Mouse (Mus musculus) hematopoietic stem cell, adult 5-6 weeks (primary cell): ENCODE results near the gene Fam174b. TPM values are rescaled to one million over a fixed set of nuclear protein-coding genes. Genes with fewer than 3 reads are reported as not detected.

Source experiments
- ATAC-seq, 2 experiments: fragments of 125-278 bp in 1 of 2; replicated peaks in 1 of 2; 2 replicates each; pipeline ENCODE4 v1.8.0; 2016 to 2017; ENCODE audit warnings: inconsistent platforms in 2 of 2, mild to moderate bottlenecking in 2 of 2, moderate number of reproducible peaks in 2 of 2, low read depth in 1 of 2, moderate TSS enrichment in 1 of 2; ENCODE audit not compliant: low FRiP score in 2 of 2, poor library complexity in 2 of 2, severe bottlenecking in 2 of 2, insufficient read depth in 1 of 2, low TSS enrichment in 1 of 2
- total RNA-seq: library from RNA; stranded (forward); fragments of 172-1452, 232-1000 nt; gene quantifications from 2 replicates; pipeline ENCODE4 v1.2.3, GENCODE M21; 2017

Gene Fam174b
- total RNA-seq, result 6.1 and 7.7 TPM in 2 replicates

DNA sequence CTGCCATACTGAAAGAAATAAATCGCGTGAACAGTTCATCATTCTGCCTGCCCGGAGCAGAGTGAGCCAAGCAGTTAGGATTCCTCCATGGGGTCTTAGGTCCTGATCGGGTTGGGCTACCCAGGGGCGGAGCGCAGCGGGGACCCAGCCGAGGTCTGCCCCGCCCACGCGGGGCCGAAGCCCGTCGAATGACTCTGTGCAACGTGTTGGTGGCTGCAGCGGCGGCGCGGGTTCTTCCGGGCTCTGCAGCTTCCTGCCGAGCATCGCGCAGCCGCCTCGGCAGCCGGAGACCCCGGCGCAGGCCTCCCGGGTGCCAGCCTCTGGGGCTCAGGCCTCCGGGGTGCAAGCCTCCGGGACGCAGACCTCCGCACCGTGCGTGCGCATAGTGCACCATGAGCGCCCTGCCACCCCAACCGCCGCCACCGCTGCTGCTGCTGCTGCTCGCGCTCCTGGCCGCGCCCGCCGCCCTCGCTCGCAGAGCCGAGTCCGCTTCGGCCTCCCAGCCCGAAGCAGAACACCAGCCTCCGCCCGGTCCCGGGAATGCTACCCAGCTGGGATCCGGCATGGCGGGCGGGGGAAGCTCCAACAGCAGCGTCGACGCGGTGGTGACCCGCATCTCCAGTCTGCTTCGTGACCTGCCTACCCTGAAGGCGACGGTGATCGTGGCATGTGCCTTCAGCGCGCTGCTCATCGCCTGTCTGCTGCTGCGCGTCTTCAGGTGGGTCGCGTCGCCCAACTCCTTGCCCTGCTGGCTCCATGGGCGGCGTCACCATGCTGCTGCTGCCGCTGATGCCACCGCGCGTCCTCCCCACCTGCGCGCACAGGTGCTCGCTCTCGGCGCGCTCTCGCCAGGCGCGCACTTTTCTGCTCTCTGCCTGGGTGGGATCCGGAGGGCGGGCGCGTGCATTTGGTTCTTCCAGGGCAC is at the start of gene Fam174b:
TSS of gene Fam174b (plus strand) at position 192 of the 925 bp plus-strand sequence.
- ATAC-seq, result peak; percentile 72 to 80

DNA sequence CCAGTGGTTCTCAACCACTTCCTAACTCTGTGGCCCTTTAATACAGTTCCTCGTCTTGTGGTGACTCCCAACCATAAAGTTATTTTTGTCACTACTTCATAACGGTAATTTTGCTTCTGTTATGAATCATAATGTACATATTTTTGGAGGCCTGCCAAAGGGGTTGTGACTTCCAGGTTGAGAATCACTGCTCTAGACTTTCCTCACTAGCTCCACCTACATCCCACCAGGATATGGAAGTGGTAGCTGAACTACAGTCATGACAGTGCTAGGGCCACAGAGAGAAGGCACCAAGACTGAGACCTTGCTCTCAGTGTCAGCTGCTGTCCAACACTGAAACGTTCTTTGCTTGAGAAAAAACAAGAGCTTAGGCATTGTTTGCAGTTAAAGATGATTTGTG is 43.0 kb upstream of the Fam174b start:
- ATAC-seq, result peak; percentile 75 to 84

DNA sequence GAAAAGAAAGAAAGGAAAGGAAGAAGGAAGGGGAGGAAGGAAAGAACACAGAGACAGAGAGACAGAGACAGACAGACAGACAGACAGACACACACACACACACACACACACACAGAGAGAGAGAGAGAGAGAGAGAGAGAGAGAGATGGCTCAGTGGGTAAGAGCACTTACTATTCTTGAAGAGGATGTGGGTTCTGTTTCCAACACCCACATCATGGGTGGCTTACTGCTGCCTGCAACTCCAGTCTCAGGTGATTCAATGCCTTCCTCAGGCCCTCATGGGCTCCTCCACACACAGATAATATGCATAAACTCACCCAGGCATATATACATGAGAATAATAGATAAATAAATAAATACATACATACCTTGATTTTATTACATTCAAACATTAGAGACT is 35.8 kb upstream of the Fam174b start:
- no peak for ATAC-seq

DNA sequence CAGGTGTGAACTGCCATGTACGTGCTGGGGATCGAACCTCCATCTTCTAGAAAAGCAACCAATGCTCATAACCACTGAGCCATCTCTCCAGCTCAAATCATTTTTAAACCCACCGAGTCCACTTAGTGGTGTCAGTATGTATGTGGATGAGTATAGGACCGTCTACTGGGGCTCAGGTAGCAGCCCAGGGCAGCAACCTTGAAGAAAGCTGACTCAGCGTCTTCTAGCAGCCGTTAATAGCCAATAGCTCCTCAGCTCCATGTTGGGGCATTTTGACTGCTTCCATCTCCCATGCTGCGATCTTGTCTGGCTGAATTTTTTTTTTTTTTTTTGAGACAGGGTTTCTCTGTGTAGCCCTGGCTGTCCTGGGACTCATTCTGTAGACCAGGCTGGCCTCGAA is 26.6 kb upstream of the Fam174b start:
- ATAC-seq, result no peak

DNA sequence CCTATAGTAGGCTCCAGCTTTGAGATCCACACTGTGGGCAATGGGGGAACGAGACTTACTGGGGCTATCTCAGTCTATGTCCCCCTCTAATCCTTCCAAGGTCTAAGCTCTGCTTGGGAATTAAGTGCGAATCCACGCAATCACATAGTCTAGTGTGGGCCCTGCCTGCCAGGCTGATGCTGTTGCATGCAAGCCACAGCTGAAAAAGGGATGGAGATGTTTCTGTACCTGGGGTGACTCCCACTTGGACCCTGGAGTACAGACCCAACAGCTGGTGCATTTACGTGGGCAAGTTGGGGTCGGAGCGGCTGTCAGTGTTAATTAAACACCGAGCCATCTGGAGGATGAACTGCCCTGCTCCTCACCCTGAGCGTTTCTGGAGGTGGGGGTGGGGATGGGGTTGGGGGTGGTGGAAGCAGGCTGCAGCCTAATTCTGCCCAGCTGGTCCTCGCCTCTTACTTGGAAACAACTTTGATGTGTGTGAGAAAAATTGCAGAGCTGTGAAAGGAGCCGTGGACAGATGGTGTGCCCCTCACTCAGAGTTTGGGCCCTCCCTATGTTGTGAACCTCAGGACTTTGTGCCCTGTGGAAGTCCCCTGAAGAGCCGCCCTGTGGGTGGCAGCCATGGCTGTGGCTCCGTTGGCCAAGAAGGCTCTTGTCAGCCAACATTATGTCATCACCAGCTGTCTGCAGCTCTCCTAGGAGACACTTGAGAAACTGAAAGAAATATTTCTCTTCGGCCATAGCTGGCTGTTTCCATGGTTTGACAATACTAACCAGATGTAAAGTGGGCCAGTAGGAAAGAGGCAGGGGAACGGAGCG is 24.0 kb upstream of the Fam174b start:
- no peak for ATAC-seq

DNA sequence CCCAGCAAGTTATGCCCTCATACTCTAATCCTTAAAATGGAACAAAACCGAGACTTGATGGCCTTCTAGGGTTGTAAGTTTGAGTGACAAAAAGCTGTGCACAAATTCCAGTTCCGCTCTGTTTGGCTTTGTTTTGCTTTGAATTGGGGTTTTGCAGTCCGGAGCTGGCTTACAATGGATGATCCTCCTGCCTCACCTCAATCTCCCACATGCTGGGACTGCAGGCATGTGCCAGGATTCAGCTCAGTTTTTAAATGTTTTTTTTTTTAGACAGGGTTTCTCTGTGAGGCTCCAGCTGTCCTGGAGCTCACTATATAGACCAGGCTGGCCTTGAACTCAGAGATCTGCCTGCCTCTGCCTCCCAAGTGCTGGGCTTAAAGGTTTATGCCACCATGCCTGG is 23.3 kb upstream of the Fam174b start:
- no peak for ATAC-seq

DNA sequence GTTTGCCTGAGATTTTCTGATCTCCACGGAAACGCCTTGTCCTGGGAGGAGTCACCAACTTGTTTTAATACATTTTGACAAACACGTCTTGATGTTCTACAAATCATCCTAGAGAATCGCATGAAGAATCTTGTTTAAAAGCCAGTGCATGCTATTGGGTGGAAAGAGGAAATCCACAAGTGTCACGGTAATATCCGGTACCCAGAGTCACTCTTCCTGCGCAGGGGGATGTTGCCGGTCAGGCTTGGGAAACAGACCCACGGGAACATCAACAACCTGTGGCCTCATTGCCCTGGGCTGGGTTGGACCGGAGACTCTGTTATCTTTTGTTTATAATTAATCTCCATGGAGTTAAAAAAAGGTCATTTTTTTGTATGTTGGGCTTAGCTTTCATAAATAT is 22.1 kb upstream of the Fam174b start:
- ATAC-seq, result peak; percentile 66 to 82

DNA sequence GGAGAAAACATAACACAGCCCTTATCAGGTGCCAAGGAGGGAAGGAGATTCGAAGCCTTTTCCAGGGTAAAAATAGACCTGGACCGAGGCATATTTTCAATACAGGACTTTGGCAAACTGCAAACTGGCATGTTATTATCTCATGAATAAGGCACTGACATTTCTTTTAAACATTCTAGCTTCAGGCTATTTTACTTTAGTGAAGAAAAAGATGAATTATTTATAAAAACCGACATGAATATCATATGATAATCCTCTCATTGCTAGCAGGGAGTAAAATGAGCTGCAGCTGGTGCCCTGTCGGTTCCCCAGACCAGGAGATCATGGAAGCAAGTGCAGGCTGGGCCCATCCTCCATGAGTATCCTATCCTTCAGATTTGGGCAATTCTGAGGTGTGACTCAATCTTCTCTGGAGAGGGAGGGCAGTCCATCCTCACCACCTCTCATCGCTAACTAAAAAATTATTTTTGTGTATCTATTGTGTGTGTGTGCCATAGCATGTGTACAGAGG is 21.6 kb upstream of the Fam174b start:
- ATAC-seq, result no peak

DNA sequence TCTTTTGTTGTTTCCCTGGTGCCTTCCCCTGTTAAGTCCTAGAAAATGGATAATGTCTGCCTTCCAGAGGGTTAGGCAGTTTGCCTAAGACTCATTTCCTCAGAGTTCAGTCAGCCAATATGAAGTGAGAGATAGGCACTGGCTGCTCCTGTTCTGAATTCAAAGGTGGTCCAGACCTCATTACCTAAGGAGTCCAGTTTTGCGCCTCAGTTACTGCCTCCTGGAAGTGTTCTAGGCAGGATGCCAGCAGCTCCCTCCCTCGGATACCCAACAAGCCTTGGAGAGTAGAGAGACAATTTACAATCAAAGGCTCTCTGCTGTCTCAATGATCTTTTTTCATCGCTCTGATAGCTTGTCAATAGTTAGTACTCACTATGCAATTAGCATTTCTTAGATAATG is 19.1 kb upstream of the Fam174b start:
- ATAC-seq, result no peak

DNA sequence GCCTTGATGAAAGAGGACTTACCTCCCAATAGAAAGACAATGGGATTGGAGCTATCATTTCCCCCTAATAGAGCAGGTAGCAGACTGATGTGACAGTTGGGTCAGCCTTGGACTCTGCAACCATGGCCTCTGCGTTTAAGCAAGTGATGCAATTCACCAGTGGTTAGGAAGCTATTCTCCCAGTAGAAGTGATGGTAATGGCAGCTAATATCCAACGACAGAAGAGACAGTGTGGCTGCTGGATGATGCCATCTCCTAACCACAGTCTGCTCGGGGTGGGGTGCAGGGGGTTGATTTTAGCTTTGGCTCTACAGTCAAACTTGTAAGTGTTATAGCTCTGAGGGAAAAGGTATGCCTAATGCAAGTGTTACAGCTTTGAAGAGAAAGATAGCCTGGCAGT is 18.3 kb upstream of the Fam174b start:
- ATAC-seq, result no peak

DNA sequence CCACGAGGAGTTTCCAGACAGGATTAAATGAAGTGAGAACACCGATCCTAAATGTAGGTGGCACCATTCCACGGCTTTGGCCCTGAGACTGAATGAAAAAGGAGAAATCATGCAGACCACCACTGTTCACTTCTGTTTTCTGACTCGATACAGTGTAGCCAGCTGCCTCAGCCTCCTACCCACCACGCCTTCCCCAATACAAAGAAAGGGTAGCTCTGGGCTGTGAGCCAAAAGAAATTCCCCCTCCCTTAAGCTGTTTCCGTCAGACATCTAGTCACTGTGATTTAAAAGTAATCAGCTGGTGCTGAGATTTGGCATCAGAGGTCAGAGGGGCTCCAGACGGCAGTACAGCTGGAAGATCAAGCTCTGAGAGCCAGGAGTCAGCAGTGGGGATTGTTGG is 10.2 kb upstream of the Fam174b start:
- no peak for ATAC-seq

DNA sequence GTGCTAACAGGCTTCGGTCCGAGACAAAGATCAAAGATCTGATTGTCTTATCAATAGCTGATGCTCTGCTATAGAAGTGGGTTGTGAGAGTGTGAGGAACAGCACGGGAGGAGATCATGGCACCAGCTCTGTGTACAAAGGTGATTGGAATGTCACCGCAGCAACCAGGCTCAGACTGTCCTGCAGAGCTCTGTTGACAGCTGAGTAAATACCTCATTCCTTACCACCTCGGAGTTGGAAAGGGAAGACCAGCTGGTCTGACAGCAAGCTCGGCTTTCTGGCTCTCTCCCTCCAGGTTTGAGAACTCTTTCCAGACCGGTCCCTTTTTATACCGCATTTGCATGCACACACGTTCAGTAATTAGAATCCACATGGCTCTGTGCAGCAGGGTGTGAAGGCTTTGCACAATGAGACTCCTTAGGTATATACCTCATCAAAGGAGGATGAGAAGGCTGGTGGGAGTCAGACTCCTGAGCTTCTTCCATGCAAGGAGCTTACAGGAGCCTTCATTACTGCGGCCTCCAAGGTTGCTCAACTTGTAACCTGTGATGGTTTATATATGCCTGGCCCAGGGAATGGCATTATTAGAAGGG is 9.6 kb upstream of the Fam174b start:
- ATAC-seq, result no peak

DNA sequence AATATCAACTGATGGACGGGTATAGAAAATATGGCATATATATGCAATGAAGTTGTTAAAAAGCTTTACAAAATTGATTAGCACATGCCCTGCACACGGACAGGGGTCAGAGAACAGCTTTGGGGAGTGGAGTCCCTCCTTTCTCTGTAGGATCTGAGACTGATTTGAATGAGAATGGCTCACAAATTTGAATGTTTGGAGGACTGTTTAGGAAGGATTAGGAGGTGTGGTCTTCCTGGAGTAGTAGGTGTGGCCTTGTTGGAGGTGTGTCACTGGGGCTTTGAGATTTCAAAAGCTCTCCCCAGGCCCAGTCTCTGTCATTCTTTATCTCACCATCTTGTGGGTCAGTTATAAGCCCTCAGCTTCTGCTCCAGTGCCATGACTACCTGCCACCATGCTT is 4.1 kb upstream of the Fam174b start:
- ATAC-seq, result no peak

DNA sequence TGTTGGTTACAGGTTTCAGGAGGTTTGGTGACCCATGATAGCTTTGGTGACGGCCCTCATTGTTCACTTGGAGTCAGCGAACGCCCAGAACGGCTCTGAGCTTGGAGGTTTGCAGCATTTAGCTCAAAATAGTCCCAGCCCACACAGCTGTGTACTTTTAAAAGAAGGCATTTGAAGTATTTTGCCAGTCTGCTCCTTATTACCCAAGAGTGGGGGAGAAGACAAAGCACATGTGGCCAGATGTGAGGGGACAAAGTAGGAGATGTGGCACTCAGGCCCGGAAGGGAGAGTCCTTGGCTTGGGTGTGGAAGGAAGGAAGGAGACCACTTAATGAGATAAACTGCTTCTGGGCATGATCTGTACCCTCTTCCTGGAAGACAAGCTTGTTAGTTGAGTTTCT is 1.3 kb downstream of the Fam174b start:
- ATAC-seq, result no peak

DNA sequence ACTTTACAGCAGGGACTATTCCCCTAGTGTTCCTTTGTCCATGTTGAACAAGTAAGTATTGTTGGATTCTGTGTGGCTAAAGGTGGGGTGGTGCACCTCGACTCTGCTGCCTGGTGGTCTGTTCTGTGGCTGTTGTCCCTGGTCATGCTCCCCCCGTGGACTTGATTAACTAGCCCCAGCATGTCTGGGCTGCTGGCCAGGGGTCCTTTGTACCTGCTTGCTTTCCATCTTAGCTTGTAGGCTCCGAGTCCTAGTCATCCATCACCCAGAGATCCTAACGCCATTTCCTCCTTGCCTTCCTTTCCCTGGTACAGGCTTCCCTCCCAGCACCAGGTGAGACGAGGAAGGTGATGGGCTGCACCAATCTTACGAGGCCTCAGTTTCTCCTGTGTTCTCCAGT is 1.7 kb downstream of the Fam174b start:
- ATAC-seq, result no peak

DNA sequence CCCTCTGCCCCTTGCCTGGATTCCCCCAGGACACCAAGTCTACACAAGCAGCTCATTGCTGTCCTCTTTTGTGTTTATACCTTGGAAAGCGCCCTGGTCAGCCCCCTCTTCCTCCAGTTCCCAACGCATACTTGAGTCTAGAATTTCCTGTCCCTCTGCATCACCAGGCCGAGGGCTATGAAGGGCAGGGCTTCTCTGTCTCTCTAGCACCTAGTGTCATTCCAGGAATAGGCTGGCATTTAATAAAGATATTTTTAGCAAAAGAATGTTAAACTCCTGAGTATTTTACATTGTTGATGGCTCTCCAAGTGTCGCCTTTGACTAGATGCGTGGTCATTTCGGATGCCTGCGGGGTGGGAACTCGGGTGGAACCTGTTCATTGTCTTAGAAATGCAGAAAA is 3.0 kb downstream of the Fam174b start:
- no peak for ATAC-seq

DNA sequence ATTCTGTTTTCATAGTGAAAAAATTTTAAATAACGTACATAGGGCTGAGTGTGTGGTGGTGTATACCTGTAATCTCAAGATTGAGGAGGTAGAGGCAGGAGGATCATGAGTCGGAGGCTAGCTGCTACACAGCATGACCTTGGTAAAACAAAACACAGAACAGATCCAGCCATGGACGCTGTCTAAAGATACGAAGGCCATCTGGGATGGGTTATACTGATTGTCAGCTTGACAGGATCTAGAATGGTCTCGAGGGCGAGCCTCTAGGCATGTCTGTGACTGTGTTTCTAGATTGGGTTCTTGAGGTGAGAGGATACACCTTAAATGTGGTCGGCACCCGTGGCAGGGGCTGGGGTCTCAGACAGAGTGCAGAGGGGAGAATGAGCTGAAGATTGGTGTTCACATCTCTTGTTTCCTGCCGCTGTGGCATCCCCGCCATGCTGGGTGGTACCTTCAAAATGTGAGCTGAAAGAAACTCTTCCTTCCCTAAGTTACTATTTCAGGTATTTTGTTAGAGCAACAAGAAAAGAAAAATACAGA is 3.8 kb downstream of the Fam174b start:
- no peak for ATAC-seq

DNA sequence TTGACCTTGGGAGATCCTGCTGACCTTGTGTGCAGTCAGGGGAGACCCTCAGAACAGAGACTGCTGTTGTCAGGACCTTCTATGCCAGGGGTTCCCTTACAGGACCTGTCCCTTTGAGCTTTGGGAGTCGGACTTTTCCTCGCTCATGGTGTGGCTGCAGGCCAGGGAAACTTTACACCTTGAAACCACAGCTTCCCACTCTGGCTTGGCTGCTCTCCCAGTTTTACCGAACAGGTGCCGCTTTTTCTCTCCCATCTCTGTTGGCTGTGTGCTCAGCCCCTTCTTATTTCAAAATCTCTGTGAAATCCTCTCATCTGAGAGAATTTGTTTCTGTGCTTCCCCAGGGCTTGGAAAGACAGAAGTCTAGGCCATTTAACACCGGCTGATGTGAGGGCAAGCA is 5.8 kb downstream of the Fam174b start:
- no peak for ATAC-seq
